Mouse (Mus musculus) G1E (cell line): Measurements from ENCODE around the gene Esr2.

Experiments used
- CTCF ChIP-seq: IDR thresholded peaks from 2 replicates; pipeline ENCODE4 v1.5.1; 2012; ENCODE audit warnings: low read depth, low read length, inconsistent platforms, mixed read lengths
- GATA1 ChIP-seq: IDR thresholded peaks from 2 replicates; pipeline ENCODE4 v1.6.1; 2012; ENCODE audit warnings: borderline replicate concordance, low read length, inconsistent platforms, mixed read lengths
- GATA2 ChIP-seq: IDR thresholded peaks from 2 replicates; pipeline ENCODE4 v1.6.1; 2012; ENCODE audit warnings: low read depth, low read length, inconsistent platforms, borderline replicate concordance
- POLR2AphosphoS5 ChIP-seq: IDR thresholded peaks from 2 replicates; pipeline ENCODE4 v1.6.1; 2012; ENCODE audit warnings: low read depth, low read length, inconsistent platforms; ENCODE audit not compliant: insufficient replicate concordance
- TAL1 ChIP-seq: conservative IDR thresholded peaks from 2 replicates; pipeline ENCODE4 v1.6.1; 2012; ENCODE audit warnings: low read depth, low read length, inconsistent platforms, mixed read lengths

DNA sequence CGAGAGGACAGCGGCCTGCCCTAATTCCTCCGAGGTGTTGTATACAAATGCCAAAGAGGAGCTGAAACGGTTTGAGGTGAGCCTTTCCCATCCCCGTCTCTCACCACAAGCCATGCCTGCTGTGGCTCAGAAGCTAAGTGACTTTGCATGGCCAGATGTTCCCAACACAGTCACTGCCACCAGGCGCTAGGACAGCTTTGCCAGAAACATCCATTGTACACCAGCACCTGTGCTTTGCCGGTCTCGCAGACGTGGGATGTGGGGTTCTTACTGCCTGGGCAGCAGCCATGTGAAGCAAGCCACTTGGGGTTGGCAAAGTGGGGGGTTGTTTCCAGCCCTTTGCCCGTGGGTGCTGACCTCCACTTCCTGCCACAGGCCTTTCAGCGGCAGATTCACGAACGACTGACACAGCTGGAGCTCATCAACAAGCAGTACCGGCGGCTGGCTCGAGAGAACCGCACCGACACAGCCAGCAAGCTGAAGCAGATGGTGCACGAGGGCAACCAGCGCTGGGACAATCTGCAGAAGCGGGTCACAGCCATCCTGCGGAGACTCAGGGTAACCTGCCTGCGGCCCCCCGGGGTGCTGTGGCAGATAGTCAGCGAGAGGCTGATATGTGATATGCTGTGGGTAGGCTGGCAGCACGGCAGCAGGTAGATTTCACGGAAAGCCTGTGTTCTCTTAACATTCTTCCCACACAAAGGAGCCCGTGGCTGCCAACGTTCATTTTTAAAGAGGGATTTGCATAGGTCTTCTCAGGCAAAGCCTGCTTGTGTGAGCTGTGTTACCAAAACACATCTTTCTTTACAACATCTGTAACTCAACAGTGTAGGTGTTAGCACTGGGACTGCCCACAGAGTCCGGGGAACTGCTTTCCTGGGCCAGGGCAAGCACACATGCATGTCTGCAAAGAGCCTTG lies 81.7 kb downstream of the Esr2 start:
- TF ChIP-seq CTCF, result no peak
- no peak for TF ChIP-seq POLR2AphosphoS5
- no peak for TF ChIP-seq GATA1
- no peak for TF ChIP-seq TAL1
- no peak for TF ChIP-seq GATA2
